Mouse (Mus musculus) liver, adult 2 months (tissue): ENCODE data around the gene Mocs1.

ENCODE experiments used
- CTCF ChIP-seq: fragments of 200-500 bp; IDR thresholded peaks from 2 replicates; pipeline ENCODE4 v1.5.1; 2011; ENCODE audit warnings: low read depth, low read length, control low read depth
- POLR2A ChIP-seq: fragments of 200-500 bp; IDR thresholded peaks from 2 replicates; pipeline ENCODE4 v1.6.1; 2011; ENCODE audit warnings: low read length, control low read depth; ENCODE audit not compliant: insufficient read depth; ENCODE audit errors: extremely low read depth

DNA sequence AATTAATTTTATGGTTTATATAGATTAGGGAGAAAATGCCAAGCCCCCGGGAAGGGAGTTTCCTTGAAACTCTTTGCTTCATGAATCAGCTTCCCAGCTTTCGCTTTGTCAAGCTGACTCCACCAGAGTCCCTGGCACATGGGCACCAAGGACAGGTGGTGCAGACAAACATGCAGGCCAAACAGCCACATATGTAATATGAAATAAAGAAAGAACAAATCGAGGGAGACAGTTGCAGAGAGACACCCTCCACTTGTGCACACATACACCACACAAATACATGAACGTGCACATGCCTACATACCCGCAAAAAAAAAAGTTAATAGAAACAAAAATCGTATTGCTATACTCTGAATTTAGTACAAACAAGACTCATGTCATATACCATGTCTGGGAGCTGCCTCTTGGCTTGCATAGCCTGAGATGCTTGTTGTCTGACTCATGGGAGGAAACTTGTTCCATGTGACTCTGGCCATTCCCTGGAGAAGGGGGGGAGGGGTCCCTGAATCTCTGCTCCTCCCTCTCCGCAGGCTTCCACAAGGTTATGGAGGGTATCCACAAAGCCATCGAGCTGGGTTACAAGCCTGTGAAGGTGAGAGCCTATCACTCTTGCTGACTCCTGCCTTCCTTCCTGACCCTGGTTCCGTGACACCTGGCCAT, 20.5 kb downstream of the Mocs1 start:
- TF ChIP-seq CTCF (no peak), POLR2A (no peak)
